Mouse (Mus musculus): ENCODE data around the gene Adk.

GRCm38 (mm10) chr14:21076501-21077194 lies 24.3 kb downstream of the Adk start:
- no peak for TF ChIP-seq CTCF (IDR thresholded peaks at IDR 0.05; ENCODE audit: control insufficient read depth, insufficient read depth, insufficient read length)
- no peak for TF ChIP-seq CEBPB (IDR thresholded peaks at IDR 0.05; ENCODE audit: low read depth)
- TF ChIP-seq MAX (IDR thresholded peaks at IDR 0.05), result no peak
- TF ChIP-seq USF1 (IDR thresholded peaks at IDR 0.05; ENCODE audit: low read depth), result no peak
- no peak for TF ChIP-seq FOSL1 (IDR thresholded peaks at IDR 0.05; ENCODE audit: insufficient read depth, low read length, poor library complexity, severe bottlenecking)
- no peak for TF ChIP-seq MYOD1 (IDR thresholded peaks at IDR 0.05; ENCODE audit: control insufficient read depth, insufficient read length, low read depth)
- no peak for TF ChIP-seq MYOG (IDR thresholded peaks at IDR 0.05; ENCODE audit: control insufficient read depth, extremely low read depth, insufficient read length)
